Mouse (Mus musculus): ENCODE data around the gene C1qc. TPM values are rescaled to one million over a fixed set of nuclear protein-coding genes. Genes with fewer than 3 reads are reported as not detected.

Gene C1qc
- polyA plus RNA-seq, 1 experiment from 2014 or later: 21.9 TPM

DNA sequence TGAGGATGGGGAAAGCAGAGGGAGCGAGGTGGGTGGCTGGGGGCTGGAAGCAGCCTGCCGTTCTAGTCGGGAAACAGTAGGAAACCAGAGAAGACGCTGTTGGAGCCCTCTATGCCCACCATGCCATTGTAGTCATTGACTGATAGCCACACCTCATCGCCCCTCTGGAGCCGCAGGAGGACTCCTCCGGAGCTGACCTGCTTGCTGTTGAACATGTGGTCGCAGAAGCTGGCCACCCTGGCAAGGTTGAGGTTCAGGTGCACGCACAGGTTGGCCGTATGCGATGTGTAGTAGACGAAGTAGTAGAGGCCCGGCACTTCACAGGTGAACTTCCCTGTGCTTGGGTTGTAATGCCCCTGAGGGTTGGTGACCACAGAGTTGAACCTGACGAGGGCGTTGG, 2.9 kb downstream of the C1qc start:
- Histone ChIP-seq H3K9me3 (ENCODE audit: control insufficient read depth, low read length) (no peaks in the 10 kb centered on the region), H3K36me3 (ENCODE audit: control insufficient read depth, insufficient read depth, low read length) (no peaks in the 10 kb centered on the region), H3K4me1 (replicated peaks; ENCODE audit: control insufficient read depth, insufficient read depth, low read length) (no peaks in the 10 kb centered on the region), H3K4me3 (ENCODE audit: low read length) (no peak overlapping the region), H3K27me3 (ENCODE audit: control insufficient read depth, insufficient read depth, low read depth, low read length) (peaks cover 3% of the 10 kb centered on the region; the same call in 1 of the 2 replicates), H3K27ac (ENCODE audit: low read length) (no peak overlapping the region), H3K9ac (ENCODE audit: low read length) (no peak overlapping the region), H3K4me2 (ENCODE audit: low read depth, low read length) (no peak overlapping the region)
- no peak for ATAC-seq (ENCODE audit: low read depth)
- 81% methylated on average over 15 of the region's 15 CpGs for WGBS

DNA sequence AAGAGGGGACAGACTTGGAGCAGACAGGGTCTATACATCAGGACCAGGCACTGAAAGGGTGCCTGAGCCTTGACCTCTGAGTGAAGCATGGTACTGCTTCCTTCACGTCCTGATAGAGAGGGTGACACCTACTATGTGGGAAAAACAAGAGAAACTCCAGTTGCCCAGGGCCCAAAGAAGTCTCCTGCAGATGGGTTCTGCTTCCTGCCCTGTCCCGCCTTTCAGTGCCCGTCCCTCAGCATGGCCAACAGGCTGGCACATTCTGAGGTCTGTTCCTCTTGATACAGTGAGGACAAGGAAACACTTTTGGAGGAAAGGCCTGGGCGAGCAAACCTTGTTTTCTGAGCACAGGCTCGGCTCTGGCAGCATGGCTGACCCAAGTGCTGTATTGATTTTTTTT, 5.2 kb downstream of the C1qc start:
- Histone ChIP-seq H3K27me3 (ENCODE audit: control insufficient read depth, insufficient read depth, low read depth, low read length) (no peaks in the 10 kb centered on the region), H3K9ac (ENCODE audit: low read length) (no peak overlapping the region), H3K36me3 (ENCODE audit: control insufficient read depth, insufficient read depth, low read length) (no peaks in the 10 kb centered on the region), H3K4me3 (ENCODE audit: low read length) (no peak overlapping the region), H3K4me1 (replicated peaks; ENCODE audit: control insufficient read depth, insufficient read depth, low read length) (no peaks in the 10 kb centered on the region), H3K27ac (ENCODE audit: low read length) (no peak overlapping the region), H3K4me2 (ENCODE audit: low read depth, low read length) (no peak overlapping the region), H3K9me3 (ENCODE audit: control insufficient read depth, low read length) (no peaks in the 10 kb centered on the region)
- no peak for ATAC-seq (ENCODE audit: low read depth)
- WGBS: 60% methylated on average over 5 of the region's 5 CpGs

DNA sequence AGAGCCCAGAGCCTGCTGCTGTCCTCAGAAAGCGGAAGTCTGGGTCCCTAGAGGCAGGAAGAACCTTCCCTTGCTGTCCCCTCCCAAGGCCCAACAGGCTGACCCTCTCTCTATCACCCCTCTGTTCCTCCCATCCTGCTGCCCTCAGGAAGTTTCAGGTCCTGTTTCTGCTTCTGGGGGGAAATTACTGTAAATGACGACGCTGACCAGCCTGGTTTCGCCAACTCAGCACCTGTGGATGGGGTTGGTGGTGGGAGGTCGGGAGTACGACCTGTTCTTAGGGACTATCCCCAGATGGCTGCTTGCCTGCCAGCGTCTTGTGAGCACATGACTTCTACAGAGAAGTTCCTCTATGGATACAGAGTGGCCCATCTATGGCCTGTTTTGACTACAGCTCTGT, 6.8 kb downstream of the C1qc start, which contains the start of gene C1qb:
TSS of gene C1qb (minus strand) at position 87 of the 400 bp plus-strand sequence.
- ATAC-seq (ENCODE audit: low read depth): no peak
- Histone ChIP-seq H3K36me3 (ENCODE audit: control insufficient read depth, insufficient read depth, low read length) (no peaks in the 10 kb centered on the region), H3K4me1 (replicated peaks; ENCODE audit: control insufficient read depth, insufficient read depth, low read length) (no peaks in the 10 kb centered on the region), H3K27ac (ENCODE audit: low read length) (no peak within 1 kb of the TSS), H3K9ac (ENCODE audit: low read length) (no peak within 1 kb of the TSS), H3K27me3 (ENCODE audit: control insufficient read depth, insufficient read depth, low read depth, low read length) (no peaks in the 10 kb centered on the region), H3K9me3 (ENCODE audit: control insufficient read depth, low read length) (no peaks in the 10 kb centered on the region), H3K4me3 (ENCODE audit: low read length) (no peak within 1 kb of the TSS), H3K4me2 (ENCODE audit: low read depth, low read length) (no peak within 1 kb of the TSS)
- 57% methylated on average over 7 of the region's 7 CpGs for WGBS

DNA sequence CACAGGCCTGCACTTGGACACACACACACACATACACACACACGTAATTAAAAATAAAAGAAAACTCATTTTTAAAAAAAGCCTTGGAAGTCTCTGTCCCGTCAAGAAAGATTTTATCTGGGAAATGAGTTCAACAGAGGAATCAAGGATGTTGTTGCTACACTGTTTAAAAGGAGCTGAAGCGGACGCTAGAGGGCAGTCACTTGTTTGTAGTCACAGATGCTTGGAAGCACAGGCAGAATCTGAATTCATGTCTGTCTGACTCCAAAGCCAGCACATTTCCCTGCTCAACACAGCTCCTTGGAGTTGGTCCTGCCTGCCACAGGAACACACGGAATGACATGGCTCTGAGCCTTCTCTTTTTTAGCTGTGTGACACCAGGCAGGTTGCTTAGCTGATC, 14.3 kb downstream of the C1qc start:
- Histone ChIP-seq H3K9me3 (ENCODE audit: control insufficient read depth, low read length) (no peaks in the 10 kb centered on the region), H3K27ac (ENCODE audit: low read length) (no peak overlapping the region), H3K4me2 (ENCODE audit: low read depth, low read length) (no peak overlapping the region), H3K9ac (ENCODE audit: low read length) (no peak overlapping the region), H3K27me3 (ENCODE audit: control insufficient read depth, insufficient read depth, low read depth, low read length) (no peaks in the 10 kb centered on the region), H3K4me3 (ENCODE audit: low read length) (no peak overlapping the region), H3K4me1 (replicated peaks; ENCODE audit: control insufficient read depth, insufficient read depth, low read length) (no peaks in the 10 kb centered on the region), H3K36me3 (ENCODE audit: control insufficient read depth, insufficient read depth, low read length) (no peaks in the 10 kb centered on the region)
- no peak for ATAC-seq (ENCODE audit: low read depth)
- WGBS: 18% methylated on average over 5 of the region's 5 CpGs

DNA sequence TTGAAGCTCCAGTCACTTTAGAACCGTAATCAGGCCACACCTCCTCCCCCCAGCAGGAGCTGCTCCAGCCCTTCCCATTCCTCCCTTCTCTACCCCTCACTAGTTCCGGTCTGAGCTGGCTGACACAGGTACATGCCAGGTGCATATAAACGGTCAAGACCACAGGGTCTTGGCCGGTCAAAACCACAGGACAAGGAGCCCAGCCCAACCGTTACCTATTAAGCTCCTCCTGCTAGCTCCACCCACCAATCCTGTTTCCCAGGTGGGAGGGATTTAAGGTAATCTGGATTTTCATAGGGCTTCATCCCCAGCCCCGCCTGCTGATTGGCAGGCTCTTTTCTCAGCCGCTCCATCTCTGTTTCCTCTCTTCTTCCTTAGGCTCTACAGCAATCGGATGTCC, 14.7 kb downstream of the C1qc start:
- WGBS: 38% methylated on average over 8 of the region's 8 CpGs
- ATAC-seq (ENCODE audit: low read depth): no peak

DNA sequence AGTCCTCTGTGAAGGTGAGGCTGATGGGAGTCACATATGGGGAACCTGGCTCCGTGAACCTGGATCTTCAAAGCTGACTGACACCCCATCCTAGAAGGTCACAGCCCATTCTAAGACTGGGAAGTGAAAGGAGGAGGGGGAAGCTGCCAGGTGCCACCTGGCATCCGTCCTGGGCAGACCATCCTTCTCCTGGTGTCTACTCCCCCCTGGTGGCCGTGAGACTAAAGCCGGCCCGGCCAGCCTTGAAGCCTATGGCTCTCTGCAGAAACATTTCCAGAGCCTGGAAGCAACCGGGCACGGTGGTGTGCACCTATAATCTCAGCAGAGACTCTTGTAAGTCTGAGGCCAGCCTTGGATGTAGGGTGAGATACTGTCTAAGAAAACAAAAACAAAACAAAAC, 15.9 kb downstream of the C1qc start:
- ATAC-seq (ENCODE audit: low read depth): no peak
- no peaks in the 10 kb centered on the region for H3K27me3 ChIP-seq (ENCODE audit: control insufficient read depth, insufficient read depth, low read depth, low read length)
- no peak overlapping the region for H3K4me3 ChIP-seq (ENCODE audit: low read length)
- no peak overlapping the region for H3K27ac ChIP-seq (ENCODE audit: low read length)
- no peak overlapping the region for H3K4me2 ChIP-seq (ENCODE audit: low read depth, low read length)
- no peak overlapping the region for H3K9ac ChIP-seq (ENCODE audit: low read length)
- 14% methylated on average over 7 of the region's 7 CpGs for WGBS
- no peaks in the 10 kb centered on the region for H3K9me3 ChIP-seq (ENCODE audit: control insufficient read depth, low read length)
- H3K36me3 ChIP-seq (ENCODE audit: control insufficient read depth, insufficient read depth, low read length): no peaks in the 10 kb centered on the region
- H3K4me1 ChIP-seq (replicated peaks; ENCODE audit: control insufficient read depth, insufficient read depth, low read length): no peaks in the 10 kb centered on the region

More for the DNA sequence above, 14.7 kb downstream of the C1qc start:
- Histone ChIP-seq H3K9ac (ENCODE audit: low read length) (no peak overlapping the region), H3K27me3 (ENCODE audit: control insufficient read depth, insufficient read depth, low read depth, low read length) (no peaks in the 10 kb centered on the region), H3K36me3 (ENCODE audit: control insufficient read depth, insufficient read depth, low read length) (no peaks in the 10 kb centered on the region), H3K4me2 (ENCODE audit: low read depth, low read length) (no peak overlapping the region), H3K4me1 (replicated peaks; ENCODE audit: control insufficient read depth, insufficient read depth, low read length) (no peaks in the 10 kb centered on the region), H3K9me3 (ENCODE audit: control insufficient read depth, low read length) (no peaks in the 10 kb centered on the region), H3K4me3 (ENCODE audit: low read length) (no peak overlapping the region), H3K27ac (ENCODE audit: low read length) (no peak overlapping the region)

DNA sequence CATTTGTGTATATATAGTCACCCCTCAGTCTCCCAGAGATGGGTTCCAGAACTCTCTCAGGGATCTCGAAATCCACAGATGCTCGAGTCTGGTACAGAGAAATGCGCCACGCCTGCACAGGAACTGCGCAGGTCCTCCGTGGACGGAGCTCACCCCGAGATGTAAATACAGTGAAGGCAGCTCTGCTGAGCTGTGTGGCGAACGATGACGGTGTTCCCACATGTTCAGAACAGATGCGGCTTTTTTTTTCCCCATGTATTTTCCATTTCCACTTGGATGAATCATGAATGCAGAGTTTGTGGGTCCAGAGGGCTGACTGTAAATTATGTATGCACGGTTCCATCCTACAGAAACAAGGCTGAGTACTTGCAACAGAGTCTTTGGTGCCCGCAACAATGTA, 17.9 kb downstream of the C1qc start:
- no peak overlapping the region for H3K27ac ChIP-seq (ENCODE audit: low read length)
- H3K9ac ChIP-seq (ENCODE audit: low read length): no peak overlapping the region
- no peaks in the 10 kb centered on the region for H3K9me3 ChIP-seq (ENCODE audit: control insufficient read depth, low read length)
- no peak overlapping the region for H3K4me2 ChIP-seq (ENCODE audit: low read depth, low read length)
- ATAC-seq (ENCODE audit: low read depth): no peak
- no peaks in the 10 kb centered on the region for H3K4me1 ChIP-seq (replicated peaks; ENCODE audit: control insufficient read depth, insufficient read depth, low read length)
- no peak overlapping the region for H3K4me3 ChIP-seq (ENCODE audit: low read length)
- 87% methylated on average over 14 of the region's 14 CpGs for WGBS
- H3K27me3 ChIP-seq (ENCODE audit: control insufficient read depth, insufficient read depth, low read depth, low read length): no peaks in the 10 kb centered on the region
- no peaks in the 10 kb centered on the region for H3K36me3 ChIP-seq (ENCODE audit: control insufficient read depth, insufficient read depth, low read length)

DNA sequence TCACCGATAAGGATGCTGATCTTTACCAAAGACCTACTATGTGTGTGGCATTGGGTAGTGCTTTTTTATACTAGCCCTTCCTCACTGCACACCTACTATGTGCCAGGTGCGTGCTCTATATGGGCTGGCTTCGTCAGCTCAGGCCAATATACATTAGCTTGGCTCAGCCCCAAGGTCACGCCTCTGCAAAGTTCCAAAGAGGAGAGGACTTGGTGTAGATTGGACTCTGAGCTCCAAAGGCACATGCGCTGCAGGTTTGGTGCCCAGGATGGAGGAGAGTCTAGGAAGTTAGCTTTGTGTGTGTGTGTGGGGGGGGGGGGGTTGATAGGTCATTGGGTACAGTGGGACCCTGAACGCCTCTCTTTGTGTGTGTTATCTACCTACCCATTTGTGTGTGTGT, 24.5 kb downstream of the C1qc start:
- H3K4me2 ChIP-seq (ENCODE audit: low read depth, low read length): no peak overlapping the region
- no peaks in the 10 kb centered on the region for H3K36me3 ChIP-seq (ENCODE audit: control insufficient read depth, insufficient read depth, low read length)
- H3K9me3 ChIP-seq (ENCODE audit: control insufficient read depth, low read length): no peaks in the 10 kb centered on the region
- H3K9ac ChIP-seq (ENCODE audit: low read length): no peak overlapping the region
- no peaks in the 10 kb centered on the region for H3K4me1 ChIP-seq (replicated peaks; ENCODE audit: control insufficient read depth, insufficient read depth, low read length)
- no peak overlapping the region for H3K4me3 ChIP-seq (ENCODE audit: low read length)
- 55% methylated on average over 6 of the region's 6 CpGs for WGBS
- H3K27ac ChIP-seq (ENCODE audit: low read length): no peak overlapping the region
- ATAC-seq (ENCODE audit: low read depth): no peak
- H3K27me3 ChIP-seq (ENCODE audit: control insufficient read depth, insufficient read depth, low read depth, low read length): peaks cover 3% of the 10 kb centered on the region; the same call in 1 of the 2 replicates

DNA sequence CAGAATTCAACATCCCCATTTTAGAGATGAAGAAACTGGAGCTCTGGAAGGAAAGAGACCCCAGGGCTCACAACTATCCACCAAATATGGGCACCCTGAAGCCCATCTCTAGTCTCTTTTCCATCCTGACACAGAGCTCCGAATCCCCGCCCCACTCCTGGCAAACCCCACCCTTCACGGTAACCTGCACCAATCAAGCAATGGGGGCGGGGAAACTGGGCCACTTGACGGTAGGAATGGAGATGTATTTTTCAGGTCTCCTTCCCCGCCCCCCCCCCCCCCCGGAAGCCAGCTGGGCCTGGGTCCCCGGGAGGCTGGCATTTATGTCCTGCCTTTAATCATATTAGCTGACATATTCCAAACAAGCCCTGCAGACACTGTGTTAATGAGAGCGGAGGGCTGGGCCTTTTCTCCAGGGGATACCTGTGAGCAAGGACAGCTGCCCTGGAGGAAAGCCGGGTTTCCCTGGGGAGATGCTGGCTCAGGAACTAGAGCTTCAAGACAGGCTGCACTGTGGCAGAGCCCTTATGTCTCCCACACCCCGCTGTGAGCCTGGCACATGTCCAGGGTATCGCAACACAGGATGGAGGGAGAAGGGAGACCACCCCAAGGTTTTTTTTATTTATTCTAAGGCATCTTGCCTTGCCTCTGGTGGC, 25.0 kb downstream of the C1qc start:
- no peak overlapping the region for H3K9ac ChIP-seq (ENCODE audit: low read length)
- H3K27me3 ChIP-seq (ENCODE audit: control insufficient read depth, insufficient read depth, low read depth, low read length): peaks cover 6% of the 10 kb centered on the region; the same call in 1 of the 2 replicates
- H3K4me1 ChIP-seq (replicated peaks; ENCODE audit: control insufficient read depth, insufficient read depth, low read length): no peaks in the 10 kb centered on the region
- no peak overlapping the region for H3K4me3 ChIP-seq (ENCODE audit: low read length)
- H3K9me3 ChIP-seq (ENCODE audit: control insufficient read depth, low read length): no peaks in the 10 kb centered on the region
- no peaks in the 10 kb centered on the region for H3K36me3 ChIP-seq (ENCODE audit: control insufficient read depth, insufficient read depth, low read length)
- ATAC-seq (ENCODE audit: low read depth): 0 out of 2 replicates have a peak, but pooled peaks have one; percentile 28
- 8% methylated on average over 12 of the region's 12 CpGs for WGBS
- H3K4me2 ChIP-seq (ENCODE audit: low read depth, low read length): no peak overlapping the region
- no peak overlapping the region for H3K27ac ChIP-seq (ENCODE audit: low read length)

DNA sequence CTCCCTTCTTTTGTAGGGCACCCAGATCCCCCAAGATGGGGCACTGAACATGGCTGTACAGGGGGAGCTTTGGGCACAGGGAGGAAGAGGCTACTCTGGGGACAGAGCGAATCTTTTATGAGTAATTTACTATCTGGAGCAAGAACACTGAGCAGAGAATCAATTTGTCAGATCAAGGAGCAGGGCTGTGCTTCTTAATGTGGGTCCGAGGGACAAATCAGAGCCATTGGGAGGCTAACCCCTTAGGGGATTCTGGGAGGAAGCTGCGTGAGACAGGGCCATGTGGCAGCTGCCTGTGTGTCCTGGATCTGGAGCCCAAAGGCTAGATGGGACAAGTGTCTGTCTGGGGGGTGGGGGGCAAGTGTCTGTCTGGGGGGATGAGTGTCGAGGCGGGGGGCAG, 27.3 kb downstream of the C1qc start:
- Histone ChIP-seq H3K4me2 (ENCODE audit: low read depth, low read length) (no peak overlapping the region), H3K36me3 (ENCODE audit: control insufficient read depth, insufficient read depth, low read length) (no peaks in the 10 kb centered on the region), H3K27ac (ENCODE audit: low read length) (no peak overlapping the region), H3K4me1 (replicated peaks; ENCODE audit: control insufficient read depth, insufficient read depth, low read length) (no peaks in the 10 kb centered on the region), H3K9me3 (ENCODE audit: control insufficient read depth, low read length) (no peaks in the 10 kb centered on the region), H3K9ac (ENCODE audit: low read length) (no peak overlapping the region), H3K27me3 (ENCODE audit: control insufficient read depth, insufficient read depth, low read depth, low read length) (peaks cover 6% of the 10 kb centered on the region), H3K4me3 (ENCODE audit: low read length) (no peak overlapping the region)
- WGBS: 64% methylated on average over 5 of the region's 5 CpGs
- ATAC-seq (ENCODE audit: low read depth): no peak
